Mouse (Mus musculus) neural tube, embryonic 13.5 days (tissue): Measurements from ENCODE around the gene Spint2. TPM values are rescaled to one million over a fixed set of nuclear protein-coding genes. Genes with fewer than 3 reads are reported as not detected.

Experiments
- ATAC-seq: fragments of 200-750 bp; cut with Nextera tagmentation; 2 replicates; pipeline ENCODE4 v1.8.0; 2017; ENCODE audit warnings: low read depth, mild to moderate bottlenecking, moderate TSS enrichment, moderate library complexity
- H3K27ac ChIP-seq: fragments of 300-500 bp; sonication (generic); replicated peaks from 2 replicates; pipeline ENCODE4 v1.5.1; 2015; ENCODE audit warnings: moderate library complexity, mild to moderate bottlenecking, inconsistent platforms
- H3K27me3 ChIP-seq: fragments of 300-500 bp; sonication (generic); 2 replicates; pipeline ENCODE4 v1.6.1; 2015; ENCODE audit warnings: mild to moderate bottlenecking, inconsistent platforms
- H3K36me3 ChIP-seq: fragments of 300-500 bp; sonication (generic); 2 replicates; pipeline ENCODE4 v1.6.1; 2015; ENCODE audit warnings: mild to moderate bottlenecking, inconsistent platforms
- H3K4me1 ChIP-seq: fragments of 300-500 bp; sonication (generic); replicated peaks from 2 replicates; pipeline ENCODE4 v1.6.1; 2015; ENCODE audit warnings: inconsistent platforms
- H3K4me2 ChIP-seq: fragments of 300-500 bp; sonication (generic); 2 replicates; pipeline ENCODE4 v1.6.1; 2015; ENCODE audit warnings: inconsistent platforms, mild to moderate bottlenecking, moderate library complexity
- H3K4me3 ChIP-seq: fragments of 300-500 bp; sonication (generic); 2 replicates; pipeline ENCODE4 v1.5.1; 2015; ENCODE audit warnings: mild to moderate bottlenecking, inconsistent platforms
- H3K9ac ChIP-seq: fragments of 300-500 bp; sonication (generic); 2 replicates; pipeline ENCODE4 v1.6.1; 2015; ENCODE audit warnings: moderate library complexity, mild to moderate bottlenecking, inconsistent platforms
- H3K9me3 ChIP-seq: fragments of 300-500 bp; sonication (generic); 2 replicates; pipeline ENCODE4 v1.6.1; 2016; ENCODE audit warnings: inconsistent platforms
- WGBS: fragments of 180-500 bp; shearing (Covaris S2); methylation state at CpG from one replicate; pipeline ENCODE4 v1.1.7; 2015; 5-methylcytosine and 5-hydroxymethylcytosine counted together
- polyA plus RNA-seq: library from polyadenylated mRNA; unstranded; fragments of >200 nt; fragmentation: Nextera tagmentation; extraction: Ambion mirVana; gene quantifications from 2 replicates; pipeline ENCODE4 v1.2.1, GENCODE M21; 2015

Gene Spint2
- polyA plus RNA-seq, 1 experiment from 2014 or later, result 28.8 TPM

DNA sequence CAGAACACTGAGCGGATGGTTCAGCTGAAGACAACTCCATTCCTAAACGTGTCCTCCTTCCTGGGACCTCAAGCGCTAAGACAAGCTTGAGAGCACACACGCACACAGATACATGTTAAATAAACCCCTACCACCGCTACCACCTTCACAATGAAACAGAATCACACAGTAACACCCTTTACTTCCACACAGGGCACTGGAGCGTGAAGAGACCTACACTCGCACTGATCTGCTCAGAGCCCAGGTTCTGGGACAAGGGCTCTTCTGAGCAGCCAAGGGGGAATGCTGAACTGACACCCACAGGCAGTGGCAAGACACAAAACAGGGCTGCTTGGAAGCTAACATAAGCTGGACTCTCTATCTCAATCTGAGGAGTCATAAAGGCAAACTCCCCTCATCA is 16.1 kb downstream of the Spint2 start:
- H3K4me3 ChIP-seq, result no peak overlapping the region
- H3K9ac ChIP-seq, result no peak overlapping the region
- no peak overlapping the region for H3K27ac ChIP-seq
- H3K27me3 ChIP-seq, result no peaks in the 10 kb centered on the region
- no peaks in the 10 kb centered on the region for H3K36me3 ChIP-seq
- 87% methylated on average over 7 of the region's 7 CpGs for WGBS
- H3K4me2 ChIP-seq, result no peak overlapping the region
- H3K4me1 ChIP-seq, result no peaks in the 10 kb centered on the region
- ATAC-seq, result no peak
- no peaks in the 10 kb centered on the region for H3K9me3 ChIP-seq

DNA sequence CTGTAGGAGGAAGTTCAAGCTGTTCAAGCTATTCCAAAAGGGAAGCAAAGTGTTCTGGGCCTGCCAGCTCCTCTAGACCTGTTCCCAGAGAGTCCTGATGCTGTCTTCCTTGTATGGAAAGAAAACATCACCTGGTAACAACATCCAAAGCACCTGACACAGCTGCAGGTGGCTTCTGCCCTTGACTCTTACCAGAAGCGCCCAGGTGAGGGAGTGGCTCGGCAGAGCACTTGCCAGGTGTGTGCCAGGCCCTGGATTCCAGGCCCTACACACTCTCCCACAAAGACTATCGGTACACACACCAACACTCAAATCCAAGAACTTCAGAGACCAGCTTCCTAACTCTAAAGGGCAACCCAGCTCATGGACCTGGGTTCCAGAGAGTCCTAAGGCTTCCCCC is 17.9 kb downstream of the Spint2 start:
- Histone ChIP-seq H3K27ac (no peak overlapping the region), H3K9me3 (no peaks in the 10 kb centered on the region), H3K9ac (no peak overlapping the region), H3K36me3 (no peaks in the 10 kb centered on the region), H3K4me3 (no peak overlapping the region), H3K27me3 (no peaks in the 10 kb centered on the region), H3K4me2 (no peak overlapping the region), H3K4me1 (peaks cover 6% of the 10 kb centered on the region; the same call in 1 of the 2 replicates)
- no peak for ATAC-seq
- WGBS, result 89% methylated on average over 3 of the region's 3 CpGs

DNA sequence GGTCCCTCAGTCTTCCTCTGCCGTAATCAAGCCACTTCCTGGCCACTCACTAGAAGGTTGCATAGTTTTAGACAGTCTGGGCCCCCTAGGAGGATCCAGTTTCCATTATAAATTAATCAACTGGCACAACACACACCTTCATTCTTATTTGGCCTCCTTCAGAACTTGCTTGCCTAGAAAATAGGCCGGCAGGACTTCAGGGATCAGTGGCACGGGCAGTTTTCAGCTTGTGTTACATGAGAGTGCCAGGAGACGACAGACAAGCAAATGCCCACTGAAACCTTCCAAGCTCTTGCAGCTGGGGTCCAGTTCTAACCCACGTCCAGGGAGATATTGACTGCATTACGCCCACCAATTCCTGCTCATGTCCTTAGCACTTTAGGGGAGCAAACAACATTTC is 19.6 kb downstream of the Spint2 start:
- Histone ChIP-seq H3K4me1 (peaks cover 6% of the 10 kb centered on the region; the same call in 1 of the 2 replicates), H3K9me3 (no peaks in the 10 kb centered on the region), H3K9ac (no peak overlapping the region), H3K36me3 (no peaks in the 10 kb centered on the region), H3K4me3 (no peak overlapping the region), H3K4me2 (no peak overlapping the region), H3K27ac (no peak overlapping the region), H3K27me3 (no peaks in the 10 kb centered on the region)
- ATAC-seq, result no peak
- 84% methylated on average over 6 of the region's 6 CpGs for WGBS

DNA sequence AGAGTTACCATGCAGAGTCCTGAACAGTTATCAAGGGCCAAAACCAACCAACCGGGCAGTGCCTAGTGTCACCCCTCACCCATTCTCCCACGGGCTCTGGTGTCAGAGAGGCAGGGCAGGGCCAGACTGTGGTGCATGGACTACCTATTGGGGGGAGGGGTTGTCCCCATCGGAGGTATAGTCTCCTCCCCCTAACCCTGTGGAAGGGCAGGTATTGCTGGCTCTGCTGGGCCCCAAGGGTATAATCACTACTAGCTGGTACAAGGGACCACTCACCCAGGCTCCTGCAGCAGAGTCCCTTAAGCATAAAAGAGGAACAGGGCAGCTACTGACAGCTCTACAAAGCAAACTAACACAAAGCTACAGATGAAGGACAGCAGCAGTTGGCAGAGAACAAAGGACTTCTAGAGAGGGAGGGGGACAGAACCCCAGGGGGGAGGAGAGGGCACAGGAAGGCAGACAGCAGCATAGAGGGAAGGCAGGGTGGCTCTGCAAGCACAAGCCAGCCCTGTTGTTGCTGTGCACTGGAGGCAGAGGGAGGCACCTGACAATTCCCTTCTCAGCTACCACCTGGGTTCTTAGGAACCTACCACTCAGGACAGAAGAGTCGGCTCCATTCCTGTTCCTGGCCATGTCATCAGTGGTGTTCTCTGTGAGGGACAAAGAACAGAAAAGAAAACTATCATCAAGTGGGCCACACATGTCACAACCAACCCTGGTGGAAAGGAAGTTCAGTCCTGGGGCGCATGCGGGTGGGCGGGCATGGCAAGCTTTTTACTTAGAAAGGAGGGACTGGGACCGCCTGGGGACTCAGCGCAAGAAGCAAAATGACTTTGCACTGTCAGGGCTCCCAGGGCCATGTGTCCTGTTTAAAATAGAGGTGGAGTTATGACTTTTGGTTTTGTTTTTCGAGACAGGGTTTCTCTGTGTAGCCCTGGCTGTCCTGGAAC is 21.7 kb downstream of the Spint2 start:
- WGBS, result 68% methylated on average over 10 of the region's 10 CpGs
- Histone ChIP-seq H3K9me3 (no peaks in the 10 kb centered on the region), H3K4me3 (no peak overlapping the region), H3K4me2 (no peak overlapping the region), H3K27ac (no peak overlapping the region), H3K27me3 (no peaks in the 10 kb centered on the region), H3K36me3 (no peaks in the 10 kb centered on the region), H3K9ac (no peak overlapping the region), H3K4me1 (peaks cover 6% of the 10 kb centered on the region; the same call in 1 of the 2 replicates)
- ATAC-seq, result no peak

DNA sequence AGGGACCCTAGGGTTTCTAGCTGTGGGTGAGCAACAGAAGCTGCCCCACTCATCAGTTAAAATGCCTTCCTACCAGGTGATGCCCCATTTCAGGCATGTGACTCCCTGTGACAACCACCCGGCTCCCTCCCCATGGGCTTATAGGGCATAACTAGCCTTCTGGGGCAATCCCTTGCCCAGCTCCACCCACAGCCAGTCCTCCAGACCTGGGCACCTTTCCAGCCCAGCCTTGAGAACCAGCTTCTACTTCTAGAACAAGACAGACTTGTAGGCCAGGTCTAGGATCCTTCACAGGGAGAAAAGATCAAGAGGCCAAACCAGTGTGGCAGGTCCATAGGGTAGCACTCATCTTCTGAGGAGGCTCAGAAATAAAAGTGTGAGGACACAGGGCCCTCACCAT is 24.3 kb downstream of the Spint2 start:
- H3K9ac ChIP-seq, result no peak overlapping the region
- H3K4me3 ChIP-seq, result no peak overlapping the region
- no peaks in the 10 kb centered on the region for H3K36me3 ChIP-seq
- H3K4me2 ChIP-seq, result no peak overlapping the region
- H3K27ac ChIP-seq, result no peak overlapping the region
- H3K9me3 ChIP-seq, result no peaks in the 10 kb centered on the region
- WGBS, result 80% methylated on average over 1 of the region's 1 CpGs
- ATAC-seq, result no peak
- H3K4me1 ChIP-seq, result peaks cover 6% of the 10 kb centered on the region; the same call in 1 of the 2 replicates
- H3K27me3 ChIP-seq, result no peaks in the 10 kb centered on the region

DNA sequence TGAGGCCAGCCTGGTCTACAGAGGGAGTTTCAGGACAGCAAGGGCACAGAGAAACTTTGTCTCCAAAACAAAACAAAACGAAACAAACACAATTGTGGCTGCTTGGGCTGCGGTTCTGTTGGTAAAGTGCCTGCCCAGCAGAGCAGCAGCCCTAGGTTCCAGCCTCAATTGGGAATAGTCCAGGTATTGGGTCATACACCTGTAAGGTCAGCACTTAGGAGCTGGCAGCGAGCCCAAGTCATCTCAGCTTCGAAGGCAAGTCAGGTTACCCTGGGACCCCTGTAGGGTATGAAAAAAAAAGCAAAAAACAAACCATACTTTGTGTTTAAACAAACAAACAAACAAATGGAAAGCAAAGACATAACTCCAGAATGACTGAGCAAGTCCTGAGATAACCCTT is 25.8 kb downstream of the Spint2 start:
- 86% methylated on average over 4 of the region's 4 CpGs for WGBS
- Histone ChIP-seq H3K27me3 (no peaks in the 10 kb centered on the region), H3K9me3 (no peaks in the 10 kb centered on the region), H3K9ac (no peak overlapping the region), H3K4me1 (peaks cover 6% of the 10 kb centered on the region; the same call in 1 of the 2 replicates), H3K36me3 (no peaks in the 10 kb centered on the region), H3K27ac (no peak overlapping the region), H3K4me3 (no peak overlapping the region), H3K4me2 (no peak overlapping the region)
- no peak for ATAC-seq

DNA sequence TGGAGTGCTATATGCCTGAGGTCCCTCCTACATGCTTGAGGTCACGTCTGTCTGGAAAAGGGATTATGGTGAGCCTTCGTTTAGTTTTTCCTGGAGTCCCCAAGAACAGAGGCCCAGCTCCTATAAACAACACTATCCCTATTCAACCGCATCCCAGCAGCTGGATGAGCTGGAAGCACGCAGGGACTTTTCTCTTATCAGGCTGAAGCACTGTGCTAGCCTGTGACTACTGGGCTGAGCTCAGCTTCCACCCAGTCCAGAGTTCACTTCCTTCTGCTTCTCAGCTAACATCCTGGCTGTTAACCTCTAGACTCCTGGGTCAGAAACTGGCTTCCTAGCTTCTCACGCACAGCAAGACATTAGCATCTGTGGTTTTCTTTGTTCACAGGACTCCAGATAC is 27.9 kb downstream of the Spint2 start:
- Histone ChIP-seq H3K9me3 (no peaks in the 10 kb centered on the region), H3K4me2 (no peak overlapping the region), H3K9ac (no peak overlapping the region), H3K4me1 (no peaks in the 10 kb centered on the region), H3K27me3 (peaks cover 7% of the 10 kb centered on the region), H3K36me3 (no peaks in the 10 kb centered on the region), H3K4me3 (no peak overlapping the region), H3K27ac (no peak overlapping the region)
- no peak for ATAC-seq
- 74% methylated on average over 5 of the region's 5 CpGs for WGBS

DNA sequence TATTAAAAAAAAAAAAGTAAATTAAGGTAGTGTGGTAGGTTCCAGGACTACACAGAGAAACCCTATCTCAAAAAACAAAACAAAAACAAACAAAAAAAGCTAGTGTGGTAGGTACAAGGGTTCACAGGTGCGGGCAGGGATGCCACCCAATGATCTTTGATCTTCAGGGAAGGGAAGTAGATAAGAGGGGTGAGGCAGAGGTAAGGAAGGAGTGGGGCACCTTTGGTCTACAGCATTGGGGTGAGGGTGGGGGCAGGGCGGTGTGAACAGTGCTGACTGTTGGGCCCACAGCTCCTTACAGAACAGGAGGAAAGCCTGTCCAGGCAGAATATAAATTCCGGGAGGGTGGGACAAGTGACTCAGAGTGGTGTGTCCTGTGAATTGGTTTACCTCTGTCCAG is 30.5 kb downstream of the Spint2 start:
- Histone ChIP-seq H3K4me1 (peaks cover 12% of the 10 kb centered on the region; the same call in 1 of the 2 replicates), H3K4me2 (no peak overlapping the region), H3K36me3 (peaks cover under 1% of the 10 kb centered on the region; the same call in 1 of the 2 replicates), H3K9ac (no peak overlapping the region), H3K27me3 (peaks cover 31% of the 10 kb centered on the region), H3K9me3 (no peaks in the 10 kb centered on the region), H3K4me3 (no peak overlapping the region), H3K27ac (no peak overlapping the region)
- 87% methylated on average over 3 of the region's 3 CpGs for WGBS
- ATAC-seq, result no peak

DNA sequence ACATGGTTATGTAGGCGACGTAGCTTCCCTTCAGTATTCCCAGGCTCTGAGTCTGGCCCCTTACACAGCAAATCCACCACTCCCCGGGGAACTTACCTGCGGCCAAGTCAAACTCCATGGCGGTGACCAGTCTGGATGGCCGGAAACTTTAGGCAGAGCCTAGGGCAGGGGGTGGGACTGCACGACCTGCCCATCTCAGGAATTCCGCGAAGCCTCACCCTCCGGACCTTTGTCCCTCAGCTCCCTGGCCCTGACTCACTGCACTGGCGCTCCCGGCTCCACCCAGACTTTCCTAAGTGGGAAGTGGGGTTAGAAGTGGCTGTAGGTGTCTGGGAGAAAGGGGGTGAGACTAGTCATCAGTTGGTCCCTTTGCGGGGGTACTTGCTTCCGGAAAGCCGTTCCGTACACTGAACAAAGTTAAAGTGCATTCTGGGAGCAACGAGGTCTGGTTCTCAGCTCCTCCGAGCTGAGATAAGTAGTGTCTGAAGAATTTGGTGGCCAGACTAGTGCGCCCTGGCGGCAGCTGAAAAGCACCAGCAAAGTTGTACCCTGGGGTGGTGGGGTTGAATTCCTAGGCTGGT is 33.4 kb downstream of the Spint2 start, which contains the start of gene 2200002D01Rik:
TSS of gene 2200002D01Rik (minus strand) at position 206 of the 581 bp plus-strand sequence.
- no peak for ATAC-seq
- Histone ChIP-seq H3K27me3 (peaks cover 31% of the 10 kb centered on the region), H3K36me3 (peaks cover 20% of the 10 kb centered on the region), H3K4me3 (peak within 1 kb of the TSS; percentile 14), H3K4me1 (peaks cover 12% of the 10 kb centered on the region; the same call in 1 of the 2 replicates), H3K9ac (peak within 1 kb of the TSS; percentile 13; the same call in 1 of the 2 replicates), H3K4me2 (peak within 1 kb of the TSS; percentile 49), H3K9me3 (no peaks in the 10 kb centered on the region), H3K27ac (no peak within 1 kb of the TSS)
- WGBS, result 9% methylated on average over 20 of the region's 20 CpGs

DNA sequence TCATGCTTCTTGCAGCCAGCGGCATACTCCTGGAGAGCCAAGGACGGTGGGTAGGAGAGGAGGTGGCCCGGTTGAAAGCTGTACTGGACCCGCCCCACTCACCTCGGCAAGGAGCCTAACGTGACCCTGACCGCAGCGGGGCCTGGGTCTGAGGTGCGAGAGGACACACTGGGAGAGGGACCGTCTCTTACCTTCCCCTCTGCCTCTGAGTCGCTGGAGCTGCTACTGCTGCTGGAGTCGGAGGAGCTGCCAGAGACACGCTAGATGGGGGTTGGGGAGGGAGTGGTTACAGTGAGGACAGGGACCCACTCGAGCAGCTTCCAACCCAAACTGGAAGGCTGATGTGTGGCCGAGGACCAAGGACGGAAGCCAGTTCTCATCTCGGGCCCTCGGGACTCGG is 34.0 kb downstream of the Spint2 start:
- WGBS, result 10% methylated on average over 19 of the region's 19 CpGs
- peak overlapping the region; percentile 49 for H3K4me2 ChIP-seq
- H3K27me3 ChIP-seq, result peaks cover 31% of the 10 kb centered on the region
- no peak overlapping the region for H3K27ac ChIP-seq
- peak overlapping the region; percentile 13; the same call in 1 of the 2 replicates for H3K9ac ChIP-seq
- H3K36me3 ChIP-seq, result peaks cover 20% of the 10 kb centered on the region
- no peaks in the 10 kb centered on the region for H3K9me3 ChIP-seq
- peaks cover 12% of the 10 kb centered on the region; the same call in 1 of the 2 replicates for H3K4me1 ChIP-seq
- H3K4me3 ChIP-seq, result peak overlapping the region; percentile 14
- no peak for ATAC-seq

DNA sequence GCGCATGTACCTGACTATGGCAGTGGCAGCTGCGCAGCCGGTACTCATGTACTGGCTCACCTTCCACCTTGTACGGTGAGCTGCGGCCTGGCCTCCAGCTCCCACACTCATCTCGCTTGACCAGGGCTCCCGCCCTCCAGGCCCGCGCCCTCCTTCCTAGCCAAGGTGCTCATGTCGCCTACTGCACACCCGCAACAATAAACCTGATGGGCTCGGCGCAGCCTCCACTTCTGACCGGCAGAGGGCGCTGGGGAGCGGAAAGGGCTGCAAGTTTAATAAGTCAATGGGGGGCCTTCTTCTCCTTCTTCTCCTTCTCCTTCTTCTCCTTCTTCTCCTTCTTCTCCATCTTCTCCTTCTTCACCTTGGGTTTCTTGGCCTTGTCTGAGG is 34.4 kb downstream of the Spint2 start:
- no peak overlapping the region for H3K27ac ChIP-seq
- no peak overlapping the region for H3K9ac ChIP-seq
- peaks cover 12% of the 10 kb centered on the region; the same call in 1 of the 2 replicates for H3K4me1 ChIP-seq
- peaks cover 20% of the 10 kb centered on the region for H3K36me3 ChIP-seq
- peak overlapping the region; percentile 14; the same call in 1 of the 2 replicates for H3K4me3 ChIP-seq
- H3K9me3 ChIP-seq, result no peaks in the 10 kb centered on the region
- H3K4me2 ChIP-seq, result peak overlapping the region; percentile 49
- 0 out of 2 replicates have a peak, but pooled peaks have one; percentile 21 for ATAC-seq
- 23% methylated on average over 16 of the region's 16 CpGs for WGBS
- H3K27me3 ChIP-seq, result peaks cover 31% of the 10 kb centered on the region
